Mouse (Mus musculus) lung, adult 2 months (tissue): ENCODE data around the gene Wfdc17.

Experiments
- CTCF ChIP-seq: fragments of 200-500 bp; IDR thresholded peaks from 2 replicates; pipeline ENCODE4 v1.5.1; 2011; ENCODE audit warnings: mild to moderate bottlenecking, low read length, control low read depth; ENCODE audit not compliant: insufficient read depth
- POLR2A ChIP-seq: fragments of 200-500 bp; IDR thresholded peaks from 2 replicates; pipeline ENCODE4 v1.6.1; 2011; ENCODE audit warnings: low read depth, mild to moderate bottlenecking, control low read depth, low read length, borderline replicate concordance; ENCODE audit errors: extremely low read depth

DNA sequence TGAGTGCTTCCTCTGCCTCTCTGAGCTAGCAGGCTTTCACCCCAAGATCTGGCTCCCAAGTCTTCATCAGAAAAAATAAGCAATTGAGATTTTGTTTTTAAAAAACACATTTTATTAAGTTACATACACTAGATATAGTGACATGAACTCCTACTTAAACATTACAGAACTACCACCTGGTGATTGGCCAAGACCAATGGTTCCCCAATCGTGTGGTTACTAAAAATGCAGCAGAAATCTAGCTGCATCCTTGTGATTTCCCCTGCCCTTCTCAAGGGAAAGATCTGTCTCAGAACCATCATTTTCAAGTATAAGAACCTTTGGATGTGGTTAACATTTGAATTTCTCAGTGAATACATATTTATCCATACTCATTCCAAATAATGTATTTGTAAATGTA, 30.4 kb downstream of the Wfdc17 start:
- TF ChIP-seq CTCF (no peak), POLR2A (no peak)
